Mouse (Mus musculus): ENCODE data around the gene Setd1a. TPM values are rescaled to one million over a fixed set of nuclear protein-coding genes. Genes with fewer than 3 reads are reported as not detected.
A peak's percentile ranks its signal among the peaks of the same experiment; 100 is the strongest.

Setd1a gene
- total and polyA plus RNA-seq, 3 experiments, result 9.2 to 55.9 TPM; not detected in 1

- H3K9me3 ChIP-seq (replicated peaks; ENCODE audit: insufficient read depth, low read length), result no peaks in the 10 kb centered on the region
- peak overlapping the region; percentile 93 for H3K27ac ChIP-seq (ENCODE audit: control insufficient read depth, low read depth, low read length)
- peak; percentile 71 for DNase-seq (ENCODE audit: low read depth, low spot score)
- peaks cover 0 to 32% of the 10 kb centered on the region in 2 experiments; a peak in 2 of 4 replicates for H3K36me3 ChIP-seq (ENCODE audit: control insufficient read depth in 1 of 2, insufficient read depth in 2 of 2, low read length in 2 of 2)
- H3K4me3 ChIP-seq (ENCODE audit: control insufficient read depth in 1 of 2, insufficient read depth in 1 of 2, low read depth in 2 of 2, low read length in 2 of 2), result peak overlapping the region; percentile 82 to 93; a peak in 2 of 4 replicates
- TF ChIP-seq MAX (IDR thresholded peaks at IDR 0.05; ENCODE audit: low read length) (peak; percentile 84), MYC (IDR thresholded peaks at IDR 0.05; ENCODE audit: low read depth, low read length) (peak; percentile 72; the same call in 1 of the 2 replicates), USF1 (IDR thresholded peaks at IDR 0.05; ENCODE audit: low read depth, low read length) (peak; percentile 66), POLR2A (IDR thresholded peaks at IDR 0.05; ENCODE audit: control insufficient read depth in 1 of 2, insufficient read depth in 1 of 2, low read depth in 1 of 2, low read length in 2 of 2, poor library complexity in 1 of 2) (peak in 1 of 2 experiments; percentile 25; a peak in 1 of 4 replicates), SMC3 (IDR thresholded peaks at IDR 0.05; ENCODE audit: low read depth, low read length) (no peak), ZC3H11A (IDR thresholded peaks at IDR 0.05; ENCODE audit: low read depth, low read length) (no peak), MXI1 (IDR thresholded peaks at IDR 0.05; ENCODE audit: low read depth, low read length) (peak; percentile 84)
- H3K79me2 ChIP-seq (ENCODE audit: control insufficient read depth, insufficient read depth, low read length, poor library complexity), result peaks cover 24% of the 10 kb centered on the region
- H3K9ac ChIP-seq (ENCODE audit: control insufficient read depth, low read depth, low read length, poor library complexity, severe bottlenecking), result peak overlapping the region; percentile 98
- H3K4me1 ChIP-seq (ENCODE audit: control insufficient read depth in 1 of 2, insufficient read depth in 2 of 2, low read length in 2 of 2), result peaks cover 5 to 37% of the 10 kb centered on the region in 2 experiments; a peak in 3 of 4 replicates
- H3K27me3 ChIP-seq (ENCODE audit: control insufficient read depth in 1 of 2, insufficient read depth in 2 of 2, low read length in 2 of 2), result no peaks in the 10 kb centered on the region
Observed at GRCm38 (mm10) chr7:127771262-127771661, 5.2 kb upstream of the Setd1a start.

GRCm38 (mm10) chr7:127772080-127772479, 4.4 kb upstream of the Setd1a start:
- peak; percentile 59 for DNase-seq (ENCODE audit: low read depth, low spot score)
- TF ChIP-seq GATA1 (IDR thresholded peaks at IDR 0.05; ENCODE audit: low read depth, low read length) (no peak), POLR2AphosphoS2 (IDR thresholded peaks at IDR 0.05; ENCODE audit: low read length) (peak; percentile 71)
- Histone ChIP-seq H3K79me2 (ENCODE audit: control insufficient read depth, insufficient read depth, low read length, poor library complexity) (peaks cover 26% of the 10 kb centered on the region), H3K9ac (ENCODE audit: control insufficient read depth, low read depth, low read length, poor library complexity, severe bottlenecking) (no peak overlapping the region), H3K9me3 (replicated peaks; ENCODE audit: insufficient read depth, low read length) (no peaks in the 10 kb centered on the region), H3K4me3 (ENCODE audit: control insufficient read depth in 1 of 2, insufficient read depth in 1 of 2, low read depth in 2 of 2, low read length in 2 of 2) (no peak overlapping the region), H3K36me3 (ENCODE audit: control insufficient read depth in 1 of 2, insufficient read depth in 2 of 2, low read length in 2 of 2) (peaks cover 0 to 27% of the 10 kb centered on the region in 2 experiments; a peak in 2 of 4 replicates), H3K4me1 (ENCODE audit: control insufficient read depth in 1 of 2, insufficient read depth in 2 of 2, low read length in 2 of 2) (peaks cover 0 to 32% of the 10 kb centered on the region in 2 experiments; a peak in 3 of 4 replicates), H3K27ac (ENCODE audit: control insufficient read depth, low read depth, low read length) (peak overlapping the region; percentile 20), H3K27me3 (ENCODE audit: control insufficient read depth in 1 of 2, insufficient read depth in 2 of 2, low read length in 2 of 2) (no peaks in the 10 kb centered on the region)

GRCm38 (mm10) chr7:127772557-127772956, 3.9 kb upstream of the Setd1a start:
- Histone ChIP-seq H3K36me3 (ENCODE audit: control insufficient read depth in 1 of 2, insufficient read depth in 2 of 2, low read length in 2 of 2) (peaks cover 0 to 27% of the 10 kb centered on the region in 2 experiments; a peak in 2 of 4 replicates), H3K9me3 (replicated peaks; ENCODE audit: insufficient read depth, low read length) (no peaks in the 10 kb centered on the region), H3K27me3 (ENCODE audit: control insufficient read depth in 1 of 2, insufficient read depth in 2 of 2, low read length in 2 of 2) (no peaks in the 10 kb centered on the region), H3K4me1 (ENCODE audit: control insufficient read depth in 1 of 2, insufficient read depth in 2 of 2, low read length in 2 of 2) (peaks cover 0 to 30% of the 10 kb centered on the region in 2 experiments; a peak in 3 of 4 replicates), H3K9ac (ENCODE audit: control insufficient read depth, low read depth, low read length, poor library complexity, severe bottlenecking) (no peak overlapping the region), H3K4me3 (ENCODE audit: control insufficient read depth in 1 of 2, insufficient read depth in 1 of 2, low read depth in 2 of 2, low read length in 2 of 2) (no peak overlapping the region), H3K79me2 (ENCODE audit: control insufficient read depth, insufficient read depth, low read length, poor library complexity) (peaks cover 27% of the 10 kb centered on the region), H3K27ac (ENCODE audit: control insufficient read depth, low read depth, low read length) (peak overlapping the region; percentile 20; the same call in 1 of the 2 replicates)
- DNase-seq (ENCODE audit: low read depth, low spot score), result no peak
- TF ChIP-seq MYB (IDR thresholded peaks at IDR 0.05; ENCODE audit: low read depth, low read length), result no peak
- no peak for TF ChIP-seq GABPA (IDR thresholded peaks at IDR 0.05; ENCODE audit: low read depth, low read length)
